Mouse (Mus musculus) heart, embryonic 11.5 days (tissue): ENCODE measurements around the gene Usp53. TPM values are rescaled to one million over a fixed set of nuclear protein-coding genes. Genes with fewer than 3 reads are reported as not detected.

Experiments used
- ATAC-seq: fragments of 200-750 bp; cut with Nextera tagmentation; replicated peaks from 2 replicates; pipeline ENCODE4 v1.8.0; 2017; ENCODE audit warnings: moderate library complexity; ENCODE audit not compliant: insufficient number of reproducible peaks, low FRiP score, low TSS enrichment
- H3K27ac ChIP-seq: fragments of 300-500 bp; sonication (generic); 2 replicates; pipeline ENCODE4 v1.5.1; 2014; ENCODE audit warnings: mild to moderate bottlenecking, low read depth, low read length
- H3K27me3 ChIP-seq: fragments of 300-500 bp; sonication (generic); 2 replicates; pipeline ENCODE4 v1.6.1; 2014; ENCODE audit warnings: mild to moderate bottlenecking, low read length, mixed read lengths; ENCODE audit not compliant: control insufficient read depth, insufficient read depth
- H3K36me3 ChIP-seq: fragments of 300-500 bp; sonication (generic); 2 replicates; pipeline ENCODE4 v1.6.1; 2014; ENCODE audit warnings: mild to moderate bottlenecking, low read length, moderate library complexity, mixed read lengths; ENCODE audit not compliant: control insufficient read depth, insufficient read depth
- H3K4me1 ChIP-seq: fragments of 300-500 bp; sonication (generic); 2 replicates; pipeline ENCODE4 v1.6.1; 2014; ENCODE audit warnings: low read length; ENCODE audit not compliant: control insufficient read depth, insufficient read depth
- H3K4me2 ChIP-seq: fragments of 300-500 bp; sonication (generic); 2 replicates; pipeline ENCODE4 v1.6.1; 2014; ENCODE audit warnings: mild to moderate bottlenecking, moderate library complexity
- H3K4me3 ChIP-seq: fragments of 300-500 bp; sonication (generic); 2 replicates; pipeline ENCODE4 v1.5.1; 2014; ENCODE audit warnings: low read depth, low read length
- H3K9ac ChIP-seq: fragments of 300-500 bp; sonication (generic); 2 replicates; pipeline ENCODE4 v1.6.1; 2014; ENCODE audit warnings: mild to moderate bottlenecking, low read depth, low read length, moderate library complexity
- H3K9me3 ChIP-seq: fragments of 300-500 bp; sonication (generic); replicated peaks from 2 replicates; pipeline ENCODE4 v1.6.1; 2016; ENCODE audit warnings: low read length; ENCODE audit not compliant: control insufficient read depth
- WGBS: fragments of 180-500 bp; shearing (Covaris S2); extraction: QIAGEN DNeasy Blood & Tissue Kit; methylation state at CpG from one replicate; pipeline ENCODE4 v1.1.7; 2014; ENCODE audit not compliant: insufficient replicate concordance; 5-methylcytosine and 5-hydroxymethylcytosine counted together
- polyA plus RNA-seq: library from polyadenylated mRNA; unstranded; fragments of >200 nt; fragmentation: Nextera tagmentation; extraction: Ambion mirVana; gene quantifications from 2 replicates; pipeline ENCODE4 v1.2.1, GENCODE M21; 2014

The Usp53 gene
- polyA plus RNA-seq, 1 experiment from 2014 or later = 11.0 TPM

DNA sequence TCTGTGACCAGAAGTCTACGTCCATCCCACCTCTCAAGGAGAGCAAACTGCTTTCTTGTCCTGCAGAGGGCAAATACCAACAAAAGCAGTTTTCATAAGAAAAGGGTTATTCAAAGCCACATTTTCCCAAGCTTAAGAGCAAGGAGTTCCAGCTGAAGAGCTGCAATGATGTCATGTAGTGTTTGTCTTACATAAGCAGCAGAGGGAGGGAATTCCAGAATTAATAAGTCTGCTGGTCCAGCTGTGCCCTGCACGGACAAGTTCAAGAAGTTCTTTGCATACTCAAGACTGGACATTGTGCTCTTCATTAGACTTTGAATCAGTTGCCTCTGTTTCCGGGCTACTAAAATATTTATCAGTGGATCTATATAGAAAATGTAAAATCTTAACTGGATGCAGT, 16.7 kb upstream of the Usp53 start:
- Histone ChIP-seq H3K36me3 (no peaks in the 10 kb centered on the region), H3K27me3 (no peaks in the 10 kb centered on the region), H3K9me3 (no peaks in the 10 kb centered on the region), H3K4me3 (no peak overlapping the region), H3K4me2 (no peak overlapping the region), H3K27ac (no peak overlapping the region), H3K9ac (no peak overlapping the region), H3K4me1 (no peaks in the 10 kb centered on the region)
- 67% methylated on average over 3 of the region's 3 CpGs for WGBS
- ATAC-seq = no peak

DNA sequence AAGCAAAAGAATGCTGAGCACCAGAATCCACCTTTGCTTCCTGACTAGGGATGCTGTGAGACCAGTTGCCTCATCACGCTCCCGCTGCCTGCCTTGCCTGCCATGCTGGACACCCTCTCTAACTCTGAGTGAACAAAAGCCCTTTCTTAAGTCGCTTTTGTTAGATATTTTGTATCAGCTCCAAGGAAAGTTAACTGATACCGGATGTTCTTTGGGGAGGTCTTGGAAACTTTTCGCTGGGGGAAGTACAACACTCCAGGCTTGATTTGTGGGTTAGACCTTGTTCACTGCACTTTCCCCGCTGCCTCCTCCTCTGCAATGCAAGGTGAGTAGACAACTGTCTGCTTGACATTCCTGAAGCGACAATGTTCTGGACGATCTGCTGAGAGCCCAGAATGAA, 14.2 kb upstream of the Usp53 start:
- WGBS = 64% methylated on average over 8 of the region's 8 CpGs
- Histone ChIP-seq H3K9me3 (no peaks in the 10 kb centered on the region), H3K4me2 (no peak overlapping the region), H3K27me3 (no peaks in the 10 kb centered on the region), H3K36me3 (no peaks in the 10 kb centered on the region), H3K4me1 (no peaks in the 10 kb centered on the region), H3K9ac (no peak overlapping the region), H3K27ac (no peak overlapping the region), H3K4me3 (no peak overlapping the region)
- no peak for ATAC-seq

DNA sequence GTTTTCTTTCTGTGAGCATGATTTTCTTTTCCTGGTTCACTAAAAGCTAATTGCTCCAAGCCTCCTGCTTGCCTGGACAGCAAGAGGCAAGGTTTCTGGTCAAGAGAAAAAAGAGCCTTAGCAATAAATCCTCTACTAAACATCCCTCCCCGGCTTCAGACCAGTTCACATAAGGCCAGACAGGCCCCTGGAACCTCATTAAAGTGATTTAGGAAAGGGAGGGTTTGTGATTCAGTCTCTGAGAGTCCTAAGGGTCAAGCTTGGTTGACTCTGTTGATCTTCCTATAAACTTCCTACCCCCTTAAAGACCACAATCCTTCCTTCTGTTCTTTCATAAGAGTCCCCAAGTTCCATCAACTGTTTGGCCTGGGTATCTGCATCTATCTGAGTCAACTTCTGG, 12.7 kb upstream of the Usp53 start:
- H3K27ac ChIP-seq = no peak overlapping the region
- no peak overlapping the region for H3K9ac ChIP-seq
- H3K4me1 ChIP-seq = no peaks in the 10 kb centered on the region
- H3K36me3 ChIP-seq = no peaks in the 10 kb centered on the region
- no peak overlapping the region for H3K4me3 ChIP-seq
- 74% methylated on average over 1 of the region's 1 CpGs for WGBS
- ATAC-seq = no peak
- no peak overlapping the region for H3K4me2 ChIP-seq
- H3K27me3 ChIP-seq = no peaks in the 10 kb centered on the region
- no peaks in the 10 kb centered on the region for H3K9me3 ChIP-seq

DNA sequence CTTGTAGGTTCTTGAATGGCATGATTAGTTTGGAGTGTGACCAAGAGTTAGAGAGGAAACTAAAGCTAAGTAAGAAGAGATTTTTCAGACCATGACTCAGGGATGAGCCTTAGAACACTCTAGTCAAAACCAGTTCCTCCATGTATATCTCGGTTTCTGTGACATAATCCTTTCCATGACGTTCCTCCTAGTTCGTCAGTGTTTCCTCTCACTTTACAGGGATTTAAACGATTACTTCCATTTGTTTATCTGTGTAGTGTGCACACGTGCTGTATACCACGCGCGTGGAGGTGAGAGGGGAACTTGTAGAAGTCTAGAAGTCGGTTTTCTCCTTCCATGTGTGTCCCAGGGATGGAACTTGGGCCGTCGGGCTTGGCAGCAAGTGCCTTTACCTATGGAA, 2.6 kb upstream of the Usp53 start:
- H3K4me1 ChIP-seq = peaks cover 15% of the 10 kb centered on the region
- H3K27ac ChIP-seq = peak overlapping the region; percentile 65
- no peak overlapping the region for H3K4me3 ChIP-seq
- ATAC-seq = no peak
- WGBS = 74% methylated on average over 11 of the region's 11 CpGs
- H3K36me3 ChIP-seq = no peaks in the 10 kb centered on the region
- H3K9ac ChIP-seq = no peak overlapping the region
- H3K27me3 ChIP-seq = no peaks in the 10 kb centered on the region
- H3K9me3 ChIP-seq = no peaks in the 10 kb centered on the region
- H3K4me2 ChIP-seq = no peak overlapping the region

DNA sequence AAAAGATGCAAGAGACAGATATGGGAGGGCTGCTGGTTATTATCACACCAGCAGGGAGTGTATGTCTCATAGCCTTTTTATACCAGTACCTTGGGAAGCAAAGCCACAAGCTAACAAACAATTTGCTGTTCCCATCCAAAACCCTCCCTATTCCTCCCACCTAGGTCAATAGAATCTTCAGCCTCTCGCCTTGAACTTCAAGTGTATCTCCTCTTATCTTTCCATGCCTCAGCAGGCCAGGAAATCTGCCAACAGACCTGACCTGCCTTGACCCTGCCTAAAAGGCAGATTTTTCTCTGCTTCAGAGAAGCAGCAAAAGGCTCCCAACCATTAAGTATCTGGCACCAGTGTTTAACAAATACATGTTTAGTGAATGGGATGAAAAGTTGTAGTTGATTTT, 2.1 kb upstream of the Usp53 start:
- ATAC-seq = no peak
- Histone ChIP-seq H3K9me3 (no peaks in the 10 kb centered on the region), H3K9ac (no peak overlapping the region), H3K27me3 (no peaks in the 10 kb centered on the region), H3K36me3 (no peaks in the 10 kb centered on the region), H3K4me2 (no peak overlapping the region), H3K4me3 (no peak overlapping the region), H3K27ac (peak overlapping the region; percentile 93), H3K4me1 (peaks cover 15% of the 10 kb centered on the region)
- 8% methylated on average over 1 of the region's 1 CpGs for WGBS

DNA sequence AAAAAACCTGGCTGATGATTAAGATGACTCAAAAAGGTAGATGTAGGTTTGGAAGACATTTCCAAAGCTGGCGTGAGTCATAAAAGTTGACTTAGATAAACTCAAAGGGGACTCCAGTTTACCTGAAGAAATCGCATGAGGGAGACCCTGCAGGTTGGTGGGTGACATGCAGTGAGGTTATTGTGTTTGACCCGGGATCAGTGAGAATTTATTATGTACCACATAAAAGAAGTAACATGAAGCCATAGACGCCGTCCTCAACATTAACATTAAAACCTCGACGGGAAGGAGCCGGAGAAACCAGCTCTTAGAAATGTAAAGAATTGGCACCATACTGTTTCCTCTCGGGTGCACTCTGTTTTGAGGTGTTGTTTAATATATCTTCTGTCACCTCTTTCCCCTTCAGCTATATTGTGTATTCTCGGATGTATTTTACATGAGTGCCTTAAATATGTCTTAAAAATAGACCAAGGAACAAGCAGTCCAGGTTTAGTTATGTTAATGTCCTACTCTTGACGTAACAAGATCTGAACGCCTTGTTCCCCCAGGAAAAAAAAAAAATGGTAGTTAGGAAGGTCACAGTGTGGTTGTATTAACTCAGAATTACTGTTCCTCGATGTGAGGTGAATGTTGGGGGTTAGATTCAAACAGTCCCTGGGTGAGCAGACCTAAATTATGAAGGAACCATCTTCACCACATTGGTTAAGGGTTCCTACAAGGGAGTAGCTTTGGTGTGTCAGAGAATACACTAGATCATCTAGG, 1.1 kb upstream of the Usp53 start:
- Histone ChIP-seq H3K4me3 (peak overlapping the region; percentile 87), H3K4me2 (peak overlapping the region; percentile 82), H3K9me3 (no peaks in the 10 kb centered on the region), H3K4me1 (peaks cover 15% of the 10 kb centered on the region), H3K27ac (peak overlapping the region; percentile 93), H3K27me3 (no peaks in the 10 kb centered on the region), H3K9ac (peak overlapping the region; percentile 99), H3K36me3 (no peaks in the 10 kb centered on the region)
- ATAC-seq = no peak
- 23% methylated on average over 13 of the region's 13 CpGs for WGBS

DNA sequence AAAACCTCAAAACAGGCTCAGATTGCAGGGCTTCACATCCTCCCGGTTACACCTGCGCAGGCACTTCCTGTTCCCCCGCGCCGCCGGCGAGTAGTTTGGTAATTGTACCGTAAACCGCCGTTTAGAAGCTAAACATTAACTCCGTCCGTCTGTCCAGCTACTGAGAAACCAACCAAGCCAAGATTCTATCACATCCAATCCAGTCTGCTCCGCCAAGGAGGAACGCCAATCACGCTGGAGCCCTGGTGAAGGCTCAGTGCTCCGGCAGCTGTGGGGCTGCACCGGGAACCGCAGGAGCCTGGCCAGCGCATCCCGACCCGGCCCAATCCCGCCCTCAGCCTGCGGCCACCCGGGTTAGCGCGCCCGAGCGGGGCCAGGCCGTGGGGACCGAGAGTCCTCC, 461 bp downstream of the Usp53 start:
- Histone ChIP-seq H3K9ac (peak overlapping the region; percentile 99), H3K27me3 (no peaks in the 10 kb centered on the region), H3K4me2 (peak overlapping the region; percentile 82), H3K4me3 (peak overlapping the region; percentile 87), H3K4me1 (peaks cover 15% of the 10 kb centered on the region), H3K36me3 (peaks cover 4% of the 10 kb centered on the region; the same call in 1 of the 2 replicates), H3K27ac (peak overlapping the region; percentile 95), H3K9me3 (no peaks in the 10 kb centered on the region)
- no peak; the same call in 1 of the 2 replicates for ATAC-seq
- WGBS = 1% methylated on average over 30 of the region's 30 CpGs

DNA sequence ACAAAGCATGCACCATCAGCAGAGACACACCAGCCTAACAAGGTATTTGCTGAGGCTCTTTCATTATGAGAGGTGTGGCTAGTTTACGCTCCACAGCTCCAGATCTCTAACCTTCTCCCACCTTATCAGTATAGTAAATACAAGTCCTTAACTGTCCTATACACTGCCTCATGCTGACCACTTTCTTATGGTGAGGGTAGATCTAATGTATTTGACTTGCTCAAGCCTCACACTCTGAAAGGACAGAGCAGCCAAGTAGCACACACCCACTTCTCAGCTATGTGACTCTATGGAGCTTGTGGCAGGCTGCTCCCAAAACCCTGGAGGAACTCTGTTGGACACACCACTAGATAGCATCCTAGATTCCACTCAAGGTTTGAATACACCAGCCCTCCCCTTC, 8.3 kb downstream of the Usp53 start:
- no peak overlapping the region for H3K27ac ChIP-seq
- H3K27me3 ChIP-seq = no peaks in the 10 kb centered on the region
- no peak overlapping the region for H3K4me3 ChIP-seq
- peaks cover 4% of the 10 kb centered on the region; the same call in 1 of the 2 replicates for H3K36me3 ChIP-seq
- ATAC-seq = no peak
- H3K4me1 ChIP-seq = peaks cover 8% of the 10 kb centered on the region
- no peak overlapping the region for H3K9ac ChIP-seq
- 79% methylated on average over 1 of the region's 1 CpGs for WGBS
- no peaks in the 10 kb centered on the region for H3K9me3 ChIP-seq
- no peak overlapping the region for H3K4me2 ChIP-seq

DNA sequence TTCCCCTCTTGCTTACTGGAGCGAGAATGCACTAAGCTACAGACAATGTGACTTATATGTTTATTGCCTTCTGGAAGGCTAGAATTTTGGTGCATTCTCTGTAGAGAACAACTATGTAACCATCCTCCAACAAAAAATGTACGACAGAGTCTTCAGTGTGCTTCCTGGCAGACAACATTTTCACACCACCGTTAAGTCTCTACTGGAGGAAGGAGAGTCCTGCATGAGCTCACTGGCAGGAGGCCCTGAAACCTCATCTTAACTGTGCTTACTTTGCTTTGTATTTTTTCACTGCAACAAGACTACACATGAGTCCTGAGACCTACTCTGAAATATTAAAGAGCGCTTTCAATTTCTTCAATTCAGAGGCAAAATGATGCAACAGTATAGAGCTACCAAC, 8.9 kb downstream of the Usp53 start:
- Histone ChIP-seq H3K36me3 (peaks cover 4% of the 10 kb centered on the region; the same call in 1 of the 2 replicates), H3K4me1 (peaks cover 8% of the 10 kb centered on the region), H3K4me2 (no peak overlapping the region), H3K27ac (no peak overlapping the region), H3K9ac (no peak overlapping the region), H3K27me3 (no peaks in the 10 kb centered on the region), H3K9me3 (no peaks in the 10 kb centered on the region), H3K4me3 (no peak overlapping the region)
- ATAC-seq = no peak
- 76% methylated on average over 4 of the region's 4 CpGs for WGBS
